21 mouse cellular contexts compared by ENCODE assay signal in genomic region chr14:67614369-67614768, GRCm38 (mm10).
DNase-seq lines count a peak whose midpoint lies in the region; ATAC-seq lines count a peak whose summit lies in the region.
"Had no signal": no experiment of that assay in that cellular context is flagged by ENCODE, and none has a peak within 500 bp of the region (broad histone marks: within the 10 kb centered on the region; RNA-seq: fewer than 3 reads in every experiment).

No protein-coding gene starts in this region.

- ATAC-seq in embryonic facial prominence, embryonic 11.5 days (replicated peaks; ENCODE audit: insufficient number of reproducible peaks, low FRiP score, low TSS enrichment, low read depth), result no peak
- no peak; the same call in 1 of the 2 replicates for ATAC-seq in limb, embryonic 13.5 days (ENCODE audit: low FRiP score, low read depth)
- ATAC-seq in heart, embryonic 12.5 days (ENCODE audit: insufficient number of reproducible peaks, low FRiP score), result no peak
- ATAC-seq in hindbrain, embryonic 13.5 days (ENCODE audit: low FRiP score), result no peak
- ATAC-seq: activated CD4-positive, CD25-positive, alpha-beta regulatory T cell, adult 4 months; forebrain, embryonic 15.5 days; intestine, embryonic 16.5 days had no signal

- no peak overlapping the region for H3K27ac ChIP-seq in embryonic facial prominence, embryonic 11.5 days (replicated peaks; ENCODE audit: low read depth, low read length)
- H3K27ac ChIP-seq in limb, embryonic 13.5 days, result peak overlapping the region; percentile 81
- H3K27ac ChIP-seq in heart, embryonic 12.5 days (ENCODE audit: poor library complexity, severe bottlenecking), result no peak overlapping the region
- no peak overlapping the region for H3K27ac ChIP-seq in hindbrain, embryonic 13.5 days
- H3K27ac ChIP-seq: forebrain, embryonic 10.5 days; forebrain, embryonic 15.5 days; heart, embryonic 15.5 days; hindbrain, embryonic 10.5 days; hindbrain, embryonic 15.5 days had no signal

- H3K4me2 ChIP-seq in embryonic facial prominence, embryonic 11.5 days (ENCODE audit: low read depth, low read length), result no peak overlapping the region
- peak overlapping the region; percentile 60 for H3K4me2 ChIP-seq in limb, embryonic 13.5 days (replicated peaks)
- H3K4me2 ChIP-seq in heart, embryonic 12.5 days, result no peak overlapping the region
- no peak overlapping the region for H3K4me2 ChIP-seq in hindbrain, embryonic 13.5 days
- H3K4me2 ChIP-seq: forebrain, embryonic 15.5 days; hindbrain, embryonic 15.5 days had no signal

- peaks cover 8% of the 10 kb centered on the region for H3K4me1 ChIP-seq in embryonic facial prominence, embryonic 11.5 days (ENCODE audit: control insufficient read depth, insufficient read depth, low read length)
- H3K4me1 ChIP-seq in limb, embryonic 13.5 days, result peaks cover 70% of the 10 kb centered on the region
- H3K4me1 ChIP-seq in heart, embryonic 12.5 days (replicated peaks), result peaks cover 18% of the 10 kb centered on the region
- peaks cover 35% of the 10 kb centered on the region for H3K4me1 ChIP-seq in hindbrain, embryonic 13.5 days (replicated peaks)

- no peak overlapping the region for H3K4me3 ChIP-seq in embryonic facial prominence, embryonic 11.5 days (ENCODE audit: low read depth, low read length)
- peak overlapping the region; percentile 26; the same call in 1 of the 2 replicates for H3K4me3 ChIP-seq in limb, embryonic 13.5 days
- H3K4me3 ChIP-seq in heart, embryonic 12.5 days, result no peak overlapping the region
- no peak overlapping the region for H3K4me3 ChIP-seq in hindbrain, embryonic 13.5 days
- H3K4me3 ChIP-seq: embryonic facial prominence, embryonic 15.5 days; erythroblast, embryonic 14.5 days; forebrain, embryonic 10.5 days; forebrain, embryonic 15.5 days; hindbrain, embryonic 10.5 days; hindbrain, embryonic 15.5 days had no signal

- no peak overlapping the region for H3K9ac ChIP-seq in embryonic facial prominence, embryonic 11.5 days (replicated peaks; ENCODE audit: low read length)
- H3K9ac ChIP-seq in limb, embryonic 13.5 days, result no peak overlapping the region
- H3K9ac ChIP-seq in heart, embryonic 12.5 days, result no peak overlapping the region
- no peak overlapping the region for H3K9ac ChIP-seq in hindbrain, embryonic 13.5 days
- H3K9ac ChIP-seq: embryonic facial prominence, embryonic 15.5 days; forebrain, embryonic 15.5 days; heart, embryonic 15.5 days; hindbrain, embryonic 15.5 days had no signal

- peak; percentile 57 for DNase-seq in heart, adult 11 months
- DNase-seq in heart, postnatal 14 days, result no peak
- peak; percentile 71 for DNase-seq in embryonic facial prominence, embryonic 11.5 days (ENCODE audit: low spot score)
- DNase-seq in forelimb bud, embryonic 11.5 days (ENCODE audit: low read depth, low spot score), result peak; percentile 55
- no peak for DNase-seq in urinary bladder, postnatal 25 days (ENCODE audit: low spot score)
- DNase-seq: adrenal gland, adult 2 months; adrenal gland, postnatal 25 days; cerebellum, adult 2 months; gastrocnemius, postnatal 14 days had no signal

- H3K27me3 ChIP-seq in embryonic facial prominence, embryonic 11.5 days (ENCODE audit: control insufficient read depth, insufficient read depth, low read length), result peaks cover 2% of the 10 kb centered on the region
- 0 out of 2 replicates have a peak, but pooled peaks cover 11% of the 10 kb centered on the region for H3K27me3 ChIP-seq in limb, embryonic 13.5 days
- H3K27me3 ChIP-seq in heart, embryonic 12.5 days (replicated peaks), result 0 out of 2 replicates have a peak, but pooled peaks cover 5% of the 10 kb centered on the region
- H3K27me3 ChIP-seq in hindbrain, embryonic 13.5 days, result peaks cover 7% of the 10 kb centered on the region
- H3K27me3 ChIP-seq: hindbrain, embryonic 15.5 days had no signal

- no peaks in the 10 kb centered on the region for H3K36me3 ChIP-seq in embryonic facial prominence, embryonic 11.5 days (replicated peaks; ENCODE audit: control insufficient read depth, insufficient read depth, low read depth, low read length)
- H3K36me3 ChIP-seq in limb, embryonic 13.5 days, result no peaks in the 10 kb centered on the region
- H3K36me3 ChIP-seq in heart, embryonic 12.5 days, result no peaks in the 10 kb centered on the region
- H3K36me3 ChIP-seq in hindbrain, embryonic 13.5 days, result no peaks in the 10 kb centered on the region
- H3K36me3 ChIP-seq: embryonic facial prominence, embryonic 15.5 days; forebrain, embryonic 10.5 days; forebrain, embryonic 15.5 days; heart, embryonic 15.5 days; hindbrain, embryonic 10.5 days; hindbrain, embryonic 15.5 days had no signal

- H3K9me3 ChIP-seq in embryonic facial prominence, embryonic 11.5 days (replicated peaks; ENCODE audit: control insufficient read depth, low read length), result no peaks in the 10 kb centered on the region
- H3K9me3 ChIP-seq in limb, embryonic 13.5 days, result no peaks in the 10 kb centered on the region
- H3K9me3 ChIP-seq in heart, embryonic 12.5 days (replicated peaks), result no peaks in the 10 kb centered on the region
- no peaks in the 10 kb centered on the region for H3K9me3 ChIP-seq in hindbrain, embryonic 13.5 days
- H3K9me3 ChIP-seq: embryonic facial prominence, embryonic 15.5 days; forebrain, embryonic 10.5 days; forebrain, embryonic 15.5 days; heart, embryonic 15.5 days; hindbrain, embryonic 10.5 days; hindbrain, embryonic 15.5 days had no signal

- intact Hi-C loops in heart, postnatal 14 days (cut with DNase I), result loop anchor here (10.0 kb wide), 1 partner anchor 570 kb away; no protein-coding TSS in a partner anchor

- 53% methylated on average over 11 of the region's 11 CpGs for WGBS in embryonic facial prominence, embryonic 11.5 days
- 22% methylated on average over 11 of the region's 11 CpGs for whole genome bisulfite sequencing in limb, embryonic 13.5 days
- WGBS in heart, embryonic 12.5 days, result 80% methylated on average over 11 of the region's 11 CpGs
- WGBS in hindbrain, embryonic 13.5 days, result 87% methylated on average over 11 of the region's 11 CpGs

Comparison
In these comparisons a context has a peak if more than half of its experiments do, and no peak if none do; other contexts are left out.
1. DNase-seq: peak in heart, adult 11 months (single experiment), embryonic facial prominence, embryonic 11.5 days (single experiment) and forelimb bud, embryonic 11.5 days (single experiment); none in heart, postnatal 14 days (0 of 2) and urinary bladder, postnatal 25 days (single experiment).